8 mouse cellular contexts compared by ENCODE assay signal in the genomic region with DNA sequence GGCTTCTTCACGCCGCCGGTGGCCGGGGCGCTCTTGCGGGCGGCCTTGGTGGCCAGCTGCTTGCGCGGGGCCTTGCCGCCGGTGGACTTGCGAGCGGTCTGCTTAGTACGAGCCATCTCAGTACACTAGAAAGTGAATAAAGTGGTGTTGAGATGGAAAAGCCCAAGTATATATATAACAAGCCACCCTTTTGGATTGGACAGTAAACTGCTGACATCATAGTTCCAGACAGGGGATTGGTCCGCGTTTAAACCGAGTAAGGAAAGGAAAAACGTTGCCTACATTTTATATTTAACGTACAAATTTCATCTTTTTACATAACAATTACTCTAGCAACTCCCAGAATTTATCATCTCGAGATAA. TPM values are rescaled to one million over a fixed set of nuclear protein-coding genes. Genes with fewer than 3 reads are reported as not detected.
DNase-seq lines count a peak whose midpoint lies in the region; ATAC-seq and TF ChIP-seq lines count a peak whose summit lies in the region.

Hist1h3i (minus strand) TSS at position 116 of the 363 bp plus-strand sequence.

- H3K9me3 ChIP-seq in embryonic facial prominence, embryonic 11.5 days (replicated peaks; ENCODE audit: control insufficient read depth, low read length): no peaks in the 10 kb centered on the region
- H3K9me3 ChIP-seq in limb, embryonic 11.5 days (ENCODE audit: control insufficient read depth, low read length): no peaks in the 10 kb centered on the region
- H3K9me3 ChIP-seq in midbrain, embryonic 13.5 days: no peaks in the 10 kb centered on the region

- H3K27me3 ChIP-seq in embryonic facial prominence, embryonic 11.5 days (ENCODE audit: control insufficient read depth, insufficient read depth, low read length): no peaks in the 10 kb centered on the region
- no peaks in the 10 kb centered on the region; the same call in none of the 2 replicates for H3K27me3 ChIP-seq in kidney, adult 2 months (replicated peaks; ENCODE audit: control insufficient read depth, insufficient read depth, low read length)
- no peaks in the 10 kb centered on the region for H3K27me3 ChIP-seq in limb, embryonic 11.5 days (ENCODE audit: control insufficient read depth, insufficient read depth, low read length)
- H3K27me3 ChIP-seq in midbrain, embryonic 13.5 days: no peaks in the 10 kb centered on the region

- peak; percentile 68 for ATAC-seq in embryonic facial prominence, embryonic 11.5 days (replicated peaks; ENCODE audit: insufficient number of reproducible peaks, low FRiP score, low TSS enrichment, low read depth)
- ATAC-seq in limb, embryonic 11.5 days (ENCODE audit: insufficient number of reproducible peaks, low FRiP score, low TSS enrichment, low read depth): peak; percentile 69; the same call in 1 of the 2 replicates
- ATAC-seq in midbrain, embryonic 13.5 days: peak; percentile 75

- H3K27ac ChIP-seq in embryonic facial prominence, embryonic 11.5 days (replicated peaks; ENCODE audit: low read depth, low read length): peak within 1 kb of the TSS; percentile 90
- H3K27ac ChIP-seq in kidney, adult 2 months (ENCODE audit: insufficient read depth, low read depth, low read length): no peak within 1 kb of the TSS
- H3K27ac ChIP-seq in limb, embryonic 11.5 days (replicated peaks; ENCODE audit: low read depth, low read length): peak within 1 kb of the TSS; percentile 89
- H3K27ac ChIP-seq in midbrain, embryonic 13.5 days: peak within 1 kb of the TSS; percentile 73

- peak within 1 kb of the TSS; percentile 47 for H3K4me2 ChIP-seq in embryonic facial prominence, embryonic 11.5 days (ENCODE audit: low read depth, low read length)
- H3K4me2 ChIP-seq in limb, embryonic 11.5 days (ENCODE audit: low read depth, severe bottlenecking): peak within 1 kb of the TSS; percentile 56
- peak within 1 kb of the TSS; percentile 67 for H3K4me2 ChIP-seq in midbrain, embryonic 13.5 days (replicated peaks)

- H3K36me3 ChIP-seq in embryonic facial prominence, embryonic 11.5 days (replicated peaks; ENCODE audit: control insufficient read depth, insufficient read depth, low read depth, low read length): no peaks in the 10 kb centered on the region
- no peaks in the 10 kb centered on the region for H3K36me3 ChIP-seq in kidney, adult 2 months (ENCODE audit: control insufficient read depth, insufficient read depth, low read length)
- no peaks in the 10 kb centered on the region for H3K36me3 ChIP-seq in limb, embryonic 11.5 days (ENCODE audit: control insufficient read depth, insufficient read depth, low read length)
- no peaks in the 10 kb centered on the region for H3K36me3 ChIP-seq in midbrain, embryonic 13.5 days

- peak within 1 kb of the TSS; percentile 69 for H3K9ac ChIP-seq in embryonic facial prominence, embryonic 11.5 days (replicated peaks; ENCODE audit: low read length)
- H3K9ac ChIP-seq in limb, embryonic 11.5 days (ENCODE audit: low read length): peak within 1 kb of the TSS; percentile 61
- peak within 1 kb of the TSS; percentile 68 for H3K9ac ChIP-seq in midbrain, embryonic 13.5 days (replicated peaks)

- WGBS in embryonic facial prominence, embryonic 11.5 days: under 1% methylated on average over 13 of the region's 20 CpGs
- WGBS in kidney, adult 2 months: under 1% methylated on average over 15 of the region's 20 CpGs
- WGBS in limb, embryonic 11.5 days: under 1% methylated on average over 13 of the region's 20 CpGs
- WGBS in midbrain, embryonic 13.5 days: 0% methylated on average over 17 of the region's 20 CpGs

- no peak for TF ChIP-seq POLR2A in kidney, adult 2 months (IDR thresholded peaks at IDR 0.05; ENCODE audit: low read depth, low read length)

- DNase-seq in CD4-positive helper T cell, adult 2 months (ENCODE audit: low read depth, low spot score): peak; percentile 89
- peak; percentile 66 for DNase-seq in adrenal gland, postnatal 14 days
- DNase-seq in embryonic facial prominence, embryonic 11.5 days (ENCODE audit: low spot score): peak; percentile 94
- peak; percentile 98 for DNase-seq in heart, adult 11 months
- peak; percentile 76 for DNase-seq in kidney, adult 2 months
- peak; percentile 50 for DNase-seq in limb, embryonic 11.5 days (ENCODE audit: low spot score)
- peak; percentile 75 to 86 for DNase-seq in spleen, postnatal 36 days (ENCODE audit: low spot score in 2 of 2)

- no peak for TF ChIP-seq CTCF in kidney, adult 2 months (conservative IDR thresholded peaks at IDR 0.05; ENCODE audit: insufficient read depth, insufficient read length, low read depth, low read length)

- H3K4me1 ChIP-seq in embryonic facial prominence, embryonic 11.5 days (ENCODE audit: control insufficient read depth, insufficient read depth, low read length): no peaks in the 10 kb centered on the region
- H3K4me1 ChIP-seq in kidney, adult 2 months (ENCODE audit: control insufficient read depth, insufficient read depth, low read length): no peaks in the 10 kb centered on the region; the same call in 1 of the 2 replicates
- peaks cover 8% of the 10 kb centered on the region; the same call in 1 of the 2 replicates for H3K4me1 ChIP-seq in limb, embryonic 11.5 days (ENCODE audit: control insufficient read depth, insufficient read depth, low read length)
- H3K4me1 ChIP-seq in midbrain, embryonic 13.5 days (replicated peaks): peaks cover 47% of the 10 kb centered on the region

- H3K4me3 ChIP-seq in embryonic facial prominence, embryonic 11.5 days (ENCODE audit: low read depth, low read length): peak within 1 kb of the TSS; percentile 41
- H3K4me3 ChIP-seq in kidney, adult 2 months (ENCODE audit: insufficient read depth, low read depth, low read length): peak within 1 kb of the TSS; percentile 42; the same call in 1 of the 2 replicates
- H3K4me3 ChIP-seq in limb, embryonic 11.5 days (ENCODE audit: low read depth, low read length): peak within 1 kb of the TSS; percentile 36
- H3K4me3 ChIP-seq in midbrain, embryonic 13.5 days (replicated peaks): peak within 1 kb of the TSS; percentile 42

RNA-seq across cellular contexts. Expression of gene Hist1h3i, which starts in this region (rescaled TPM):
- 215 and 253 TPM in 2 replicates for total RNA-seq in adrenal gland, postnatal 14 days (2021)
- polyA plus RNA-seq in embryonic facial prominence, embryonic 11.5 days (2014; fragmentation: Nextera tagmentation; extraction: Ambion mirVana): 270 and 294 TPM in 2 replicates
- 1.1 and 3.3 TPM in 2 replicates for polyA plus RNA-seq in kidney, adult 2 months (2012; rRNA removed)
- 294 and 298 TPM in 2 replicates for polyA plus RNA-seq in limb, embryonic 11.5 days (2014; fragmentation: Nextera tagmentation; extraction: Ambion mirVana)
- polyA plus RNA-seq in midbrain, embryonic 13.5 days (2015; fragmentation: Nextera tagmentation; extraction: Ambion mirVana): 79.2 and 91.2 TPM in 2 replicates

Comparison
In these comparisons a context has a peak if more than half of its experiments do, and no peak if none do; other contexts are left out.
1. RNA of gene Hist1h3i (polyA plus RNA-seq): 294 to 298 TPM in limb, embryonic 11.5 days, 270 to 294 TPM in embryonic facial prominence, embryonic 11.5 days and 79.2 to 91.2 TPM in midbrain, embryonic 13.5 days; 1.1 to 3.3 TPM in kidney, adult 2 months; every median in the first group is over 10 times any median in the second.
2. Peak in every context shown above with its lines, with median percentiles within 50 percentile points of each other: DNase-seq, ATAC-seq, H3K4me2 ChIP-seq, H3K4me3 ChIP-seq and H3K9ac ChIP-seq.